Mouse (Mus musculus): Measurements from ENCODE around the gene Selenov.

DNA sequence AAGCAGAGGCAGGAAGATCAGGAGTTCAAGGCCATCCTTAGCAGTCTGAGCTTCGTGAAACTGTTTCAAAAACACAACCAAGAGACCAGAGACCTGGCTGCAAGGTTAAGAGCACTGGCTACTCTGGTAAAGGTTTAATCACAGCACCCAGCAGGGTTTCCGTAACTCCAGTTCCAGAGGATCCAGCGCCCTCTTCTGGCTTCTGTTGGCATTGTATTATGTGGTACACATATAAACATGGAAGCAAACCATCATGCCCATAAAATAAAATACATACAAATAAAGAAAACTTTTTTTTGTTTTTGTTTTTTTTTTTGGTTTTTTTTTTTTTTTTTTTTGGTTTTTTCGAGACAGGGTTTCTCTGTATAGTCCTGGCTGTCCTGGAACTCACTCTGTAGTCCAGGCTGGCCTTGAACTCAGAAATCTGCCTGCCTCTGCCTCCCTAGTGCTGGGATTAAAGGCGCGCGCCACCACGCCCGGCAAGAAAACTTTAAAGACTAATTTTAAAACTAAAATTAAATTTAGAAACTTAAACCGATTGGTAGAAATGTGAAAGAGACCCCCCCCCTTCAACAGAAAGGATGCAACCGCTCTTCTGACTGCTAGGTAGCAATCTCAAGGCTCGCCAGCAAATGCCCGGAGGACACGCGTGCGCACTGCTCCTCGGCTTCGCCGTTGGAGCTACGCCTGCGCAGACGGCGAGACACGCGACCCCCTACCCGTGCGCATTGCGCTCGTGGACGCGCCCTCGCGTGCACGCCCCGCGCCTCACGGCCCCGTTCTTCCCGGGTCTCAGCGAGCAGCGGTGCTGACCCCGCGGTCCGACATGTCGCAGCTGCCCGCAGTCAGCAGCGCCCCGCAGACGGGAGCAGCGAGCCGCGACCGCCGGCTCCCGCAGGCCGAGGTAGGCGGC, 23.6 kb downstream of the Selenov start, which contains the start of gene Eid2:
- no peak for TF ChIP-seq CTCF (IDR thresholded peaks at IDR 0.05; ENCODE audit: insufficient read depth, low read depth, low read length)
- TF ChIP-seq POLR2A (IDR thresholded peaks at IDR 0.05; ENCODE audit: insufficient read depth, low read depth, low read length) = peak; percentile 78

All from olfactory bulb, adult 2 months (tissue).